Mouse (Mus musculus) forebrain, embryonic 10.5 days (tissue): ENCODE measurements at regions not wholly inside any gene's neighbourhood (a gene's known extent, or its start where the extent isn't known, plus 50 kb on each side); places are given as distances from the start of the nearest gene placed in this dataset.
A peak's percentile ranks its signal among the peaks of the same experiment; 100 is the strongest.

Source experiments
- DNase-seq: peaks from one replicate; pipeline ENCODE4 v3.0.0-alpha.2; 2017; ENCODE audit warnings: low spot score; ENCODE audit errors: extremely low spot score
- H3K27ac ChIP-seq: fragments of 300-500 bp; sonication (generic); 2 replicates; pipeline ENCODE4 v1.5.1; 2016; ENCODE audit warnings: mild to moderate bottlenecking
- H3K27me3 ChIP-seq: fragments of 300-500 bp; sonication (generic); 2 replicates; pipeline ENCODE4 v1.6.1; 2016; ENCODE audit warnings: mild to moderate bottlenecking; ENCODE audit not compliant: poor library complexity, severe bottlenecking
- H3K36me3 ChIP-seq: fragments of 300-500 bp; sonication (generic); replicated peaks from 2 replicates; pipeline ENCODE4 v1.6.1; 2016; ENCODE audit warnings: mild to moderate bottlenecking, moderate library complexity
- H3K4me1 ChIP-seq: fragments of 300-500 bp; sonication (generic); 2 replicates; pipeline ENCODE4 v1.6.1; 2016
- H3K4me3 ChIP-seq: fragments of 300-500 bp; sonication (generic); 2 replicates; pipeline ENCODE4 v1.5.1; 2016; ENCODE audit warnings: mild to moderate bottlenecking, moderate library complexity
- H3K9me3 ChIP-seq: fragments of 300-500 bp; sonication (generic); 2 replicates; pipeline ENCODE4 v1.6.1; 2016; ENCODE audit warnings: mild to moderate bottlenecking, moderate library complexity
- whole genome bisulfite sequencing: fragments of 180-500 bp; shearing (Covaris S2); methylation state at CpG from one replicate; pipeline ENCODE4 v1.1.7; 2016; 5-methylcytosine and 5-hydroxymethylcytosine counted together

DNA sequence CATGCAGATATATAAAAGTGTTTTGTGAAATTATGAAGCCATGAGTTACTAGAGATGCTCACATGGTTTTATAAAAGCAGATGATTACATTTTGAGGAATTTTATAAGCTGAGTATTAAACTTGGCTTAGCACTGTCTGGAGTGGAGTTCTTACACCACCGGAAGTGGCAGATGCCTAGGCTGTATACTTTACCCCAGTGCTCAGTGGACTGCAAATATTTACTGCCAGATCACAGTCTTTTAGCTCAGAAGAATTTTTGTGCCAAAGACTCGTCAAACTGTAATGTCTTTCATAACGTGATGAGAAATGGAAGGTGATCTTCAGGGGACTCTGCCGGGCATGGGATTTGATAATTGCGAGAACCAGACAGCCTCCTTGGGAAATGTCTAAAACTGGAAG is 136.1 kb upstream of the 9330182O14Rik start:
- Histone ChIP-seq H3K36me3 (no peaks in the 10 kb centered on the region), H3K4me3 (no peak overlapping the region), H3K9me3 (no peaks in the 10 kb centered on the region), H3K27ac (no peak overlapping the region), H3K27me3 (no peaks in the 10 kb centered on the region), H3K4me1 (no peaks in the 10 kb centered on the region)
- WGBS, result 92% methylated on average over 5 of the region's 5 CpGs
- no peak for DNase-seq

DNA sequence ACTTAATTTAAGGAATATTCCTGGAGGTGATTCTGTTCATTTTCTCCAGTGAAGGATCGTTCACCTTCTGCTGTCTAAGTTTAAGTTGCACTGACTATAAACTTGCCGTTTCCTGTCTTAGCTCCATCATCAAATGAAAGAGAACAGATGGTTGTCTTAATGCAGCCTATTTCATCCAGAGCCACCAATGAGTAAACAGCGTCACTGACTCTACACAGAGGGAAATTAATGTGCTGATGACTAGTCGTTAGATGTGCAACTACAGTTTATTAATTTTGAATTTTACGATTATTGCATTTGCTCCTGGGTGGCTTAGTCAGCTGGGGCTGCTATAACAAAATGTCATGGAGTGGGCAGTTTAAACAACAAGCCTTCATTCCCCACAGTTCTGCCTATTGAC is 134.1 kb upstream of the 9330182O14Rik start:
- 92% methylated on average over 5 of the region's 5 CpGs for WGBS
- Histone ChIP-seq H3K9me3 (no peaks in the 10 kb centered on the region), H3K36me3 (no peaks in the 10 kb centered on the region), H3K27ac (no peak overlapping the region), H3K27me3 (no peaks in the 10 kb centered on the region), H3K4me3 (no peak overlapping the region), H3K4me1 (no peaks in the 10 kb centered on the region)
- no peak for DNase-seq

GRCm38 (mm10) chr15:40005096-40005495 is 129.1 kb upstream of the 9330182O14Rik start:
- DNase-seq, result no peak
- no peak overlapping the region for H3K4me3 ChIP-seq
- H3K27ac ChIP-seq, result no peak overlapping the region
- WGBS, result 92% methylated on average over 16 of the region's 16 CpGs
- no peaks in the 10 kb centered on the region for H3K9me3 ChIP-seq
- peaks cover 8% of the 10 kb centered on the region for H3K4me1 ChIP-seq
- no peaks in the 10 kb centered on the region for H3K36me3 ChIP-seq
- no peaks in the 10 kb centered on the region for H3K27me3 ChIP-seq

DNA sequence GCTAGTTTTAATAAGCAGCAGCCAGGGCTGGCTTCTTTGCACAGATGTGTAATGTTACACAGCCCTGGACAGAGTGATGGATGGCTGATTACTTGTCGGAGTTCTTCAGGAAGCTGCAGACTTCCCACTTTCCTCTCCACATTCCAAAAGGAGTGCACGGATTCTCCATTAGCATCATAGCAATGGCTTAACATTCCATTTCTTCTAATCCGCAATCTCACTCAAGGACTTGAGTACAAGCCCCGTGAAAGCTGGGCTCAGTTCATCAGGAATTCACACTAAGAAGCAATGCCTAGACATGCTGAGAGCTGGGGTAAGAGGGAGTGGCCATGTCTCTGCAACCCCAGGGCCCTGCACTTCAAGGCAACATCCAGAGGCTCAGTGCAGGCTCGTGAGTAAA is 126.3 kb upstream of the 9330182O14Rik start:
- no peaks in the 10 kb centered on the region for H3K36me3 ChIP-seq
- H3K27ac ChIP-seq, result no peak overlapping the region
- H3K27me3 ChIP-seq, result no peaks in the 10 kb centered on the region
- no peaks in the 10 kb centered on the region for H3K9me3 ChIP-seq
- no peak for DNase-seq
- H3K4me1 ChIP-seq, result peaks cover 8% of the 10 kb centered on the region
- no peak overlapping the region for H3K4me3 ChIP-seq
- WGBS, result 18% methylated on average over 5 of the region's 5 CpGs

GRCm38 (mm10) chr15:40013833-40014232 is 120.3 kb upstream of the 9330182O14Rik start:
- no peaks in the 10 kb centered on the region for H3K27me3 ChIP-seq

DNA sequence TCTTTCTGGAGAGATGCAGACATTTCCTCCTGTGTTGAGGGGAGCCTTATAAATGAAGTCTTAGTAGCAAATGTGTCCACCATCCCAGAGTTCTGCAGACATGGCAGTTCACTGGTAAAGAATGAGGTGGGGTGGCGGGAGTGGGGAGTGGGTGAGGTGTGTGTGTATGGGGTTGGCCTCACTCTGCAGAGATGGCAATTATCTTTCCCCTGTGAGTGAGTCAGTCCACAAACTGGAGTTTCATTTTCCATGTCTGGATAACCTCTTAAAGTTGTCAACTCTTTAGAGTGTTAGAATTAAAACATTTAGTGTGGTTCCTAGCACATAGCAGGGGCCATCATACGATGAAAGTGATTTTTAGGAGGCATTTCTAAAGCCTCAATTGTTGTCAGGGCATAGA is 117.1 kb upstream of the 9330182O14Rik start:
- 82% methylated on average over 2 of the region's 2 CpGs for WGBS
- H3K9me3 ChIP-seq, result no peaks in the 10 kb centered on the region
- no peak for DNase-seq
- no peaks in the 10 kb centered on the region for H3K27me3 ChIP-seq
- no peaks in the 10 kb centered on the region for H3K36me3 ChIP-seq
- H3K4me1 ChIP-seq, result peaks cover 20% of the 10 kb centered on the region
- no peak overlapping the region for H3K4me3 ChIP-seq
- H3K27ac ChIP-seq, result no peak overlapping the region

More at GRCm38 (mm10) chr15:40013833-40014232, 120.3 kb upstream of the 9330182O14Rik start:
- 96% methylated on average over 3 of the region's 3 CpGs for WGBS
- H3K9me3 ChIP-seq, result no peaks in the 10 kb centered on the region
- DNase-seq, result no peak
- H3K4me3 ChIP-seq, result no peak overlapping the region
- no peaks in the 10 kb centered on the region for H3K36me3 ChIP-seq
- no peak overlapping the region for H3K27ac ChIP-seq
- H3K4me1 ChIP-seq, result peaks cover 15% of the 10 kb centered on the region

DNA sequence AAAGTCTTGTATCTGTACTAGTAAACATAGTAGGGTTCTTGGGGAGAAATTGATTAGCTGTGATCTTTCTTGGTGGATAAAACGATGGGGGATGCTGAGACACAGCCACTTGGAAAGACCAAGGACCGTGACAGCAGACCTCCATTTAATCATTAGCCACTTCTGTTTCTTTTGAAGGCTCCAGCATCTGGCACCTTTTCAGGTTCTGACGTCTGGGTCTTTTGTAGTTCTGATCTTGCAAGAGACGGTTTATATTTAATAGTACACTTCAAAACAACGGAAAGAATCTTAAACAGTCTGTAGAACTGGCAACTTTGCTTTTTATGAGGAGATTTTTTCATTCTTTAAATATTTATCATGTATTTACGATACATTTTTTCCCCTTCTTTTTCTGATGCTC is 116.6 kb upstream of the 9330182O14Rik start:
- peaks cover 20% of the 10 kb centered on the region for H3K4me1 ChIP-seq
- H3K27ac ChIP-seq, result no peak overlapping the region
- H3K36me3 ChIP-seq, result no peaks in the 10 kb centered on the region
- WGBS, result 34% methylated on average over 6 of the region's 6 CpGs
- DNase-seq, result no peak
- H3K9me3 ChIP-seq, result no peaks in the 10 kb centered on the region
- no peaks in the 10 kb centered on the region for H3K27me3 ChIP-seq
- H3K4me3 ChIP-seq, result no peak overlapping the region

DNA sequence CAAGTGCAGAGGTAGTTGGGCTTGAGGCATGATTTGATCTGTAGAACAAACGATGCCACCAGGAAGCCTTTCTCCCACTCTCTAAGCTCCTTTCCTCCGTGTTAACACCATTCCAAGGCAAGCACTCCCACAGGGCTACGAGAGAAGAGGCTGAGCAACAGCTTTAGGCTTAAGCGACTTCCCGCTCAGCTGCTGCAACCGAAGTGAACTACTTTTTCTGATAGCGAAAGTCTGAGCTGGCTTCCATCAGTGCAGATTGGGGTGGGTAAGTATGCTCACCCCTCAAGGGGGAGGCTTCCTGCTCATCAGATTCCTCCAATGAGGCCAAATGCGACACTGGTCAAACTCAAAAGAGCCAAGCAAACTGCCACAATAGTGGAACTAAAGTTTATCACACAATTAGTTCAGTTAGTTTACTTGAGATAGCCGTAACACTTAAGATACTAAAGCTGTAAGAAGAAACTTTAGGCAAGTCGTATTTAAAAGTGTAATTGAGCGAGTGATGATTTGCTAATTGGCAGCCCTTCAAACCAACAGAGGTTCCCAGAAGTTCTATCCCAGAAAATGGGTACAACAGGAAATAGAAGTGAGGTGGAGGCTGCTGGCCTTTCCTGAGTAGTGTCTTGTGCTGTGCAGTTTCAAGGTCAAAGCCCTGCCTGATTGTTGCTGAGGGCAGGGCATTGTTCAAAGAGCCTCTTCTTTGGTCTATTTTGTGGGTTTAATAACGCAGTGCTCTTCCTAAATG is 115.9 kb upstream of the 9330182O14Rik start:
- peak overlapping the region; percentile 51; the same call in 1 of the 2 replicates for H3K27ac ChIP-seq
- H3K9me3 ChIP-seq, result no peaks in the 10 kb centered on the region
- peak; percentile 16 for DNase-seq
- H3K4me1 ChIP-seq, result peaks cover 20% of the 10 kb centered on the region
- no peaks in the 10 kb centered on the region for H3K27me3 ChIP-seq
- H3K4me3 ChIP-seq, result no peak overlapping the region
- 23% methylated on average over 12 of the region's 12 CpGs for WGBS
- no peaks in the 10 kb centered on the region for H3K36me3 ChIP-seq

GRCm38 (mm10) chr15:40018792-40019151 is 115.4 kb upstream of the 9330182O14Rik start:
- Histone ChIP-seq H3K27me3 (no peaks in the 10 kb centered on the region), H3K9me3 (no peaks in the 10 kb centered on the region), H3K36me3 (no peaks in the 10 kb centered on the region), H3K4me1 (peaks cover 20% of the 10 kb centered on the region), H3K27ac (peak overlapping the region; percentile 51; the same call in 1 of the 2 replicates), H3K4me3 (no peak overlapping the region)
- peak; percentile 17 for DNase-seq
- WGBS, result 46% methylated on average over 8 of the region's 8 CpGs

DNA sequence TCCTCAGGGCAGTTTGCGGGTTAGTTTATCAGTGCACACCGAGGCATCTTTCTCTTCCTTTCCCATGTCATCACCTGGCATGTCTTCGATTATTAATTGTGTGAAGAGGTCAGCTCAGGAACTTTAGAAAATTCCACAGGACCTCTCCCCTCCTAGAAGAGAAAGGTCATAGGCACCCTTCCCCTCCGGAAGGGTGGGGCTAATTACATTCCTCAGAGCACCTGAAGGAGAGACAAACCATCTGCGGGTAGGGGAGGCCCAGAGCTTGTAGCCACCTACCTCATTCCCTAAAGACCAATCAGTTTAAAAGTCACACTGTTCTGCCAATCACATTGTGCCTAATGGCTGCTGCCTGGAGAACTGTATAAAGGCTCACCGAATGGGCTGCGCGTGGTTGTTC is 114.9 kb upstream of the 9330182O14Rik start:
- Histone ChIP-seq H3K4me1 (peaks cover 20% of the 10 kb centered on the region), H3K9me3 (no peaks in the 10 kb centered on the region), H3K4me3 (no peak overlapping the region), H3K27ac (no peak overlapping the region), H3K27me3 (no peaks in the 10 kb centered on the region), H3K36me3 (no peaks in the 10 kb centered on the region)
- 88% methylated on average over 8 of the region's 8 CpGs for WGBS
- DNase-seq, result no peak

GRCm38 (mm10) chr15:40020097-40020496 is 114.1 kb upstream of the 9330182O14Rik start:
- peaks cover 20% of the 10 kb centered on the region for H3K4me1 ChIP-seq
- DNase-seq, result no peak
- H3K4me3 ChIP-seq, result no peak overlapping the region
- no peaks in the 10 kb centered on the region for H3K36me3 ChIP-seq
- H3K9me3 ChIP-seq, result no peaks in the 10 kb centered on the region
- no peak overlapping the region for H3K27ac ChIP-seq
- no peaks in the 10 kb centered on the region for H3K27me3 ChIP-seq

- Histone ChIP-seq H3K4me1 (peaks cover 20% of the 10 kb centered on the region), H3K27ac (no peak overlapping the region), H3K9me3 (no peaks in the 10 kb centered on the region), H3K4me3 (no peak overlapping the region), H3K27me3 (no peaks in the 10 kb centered on the region), H3K36me3 (no peaks in the 10 kb centered on the region)
- no peak for DNase-seq
- 94% methylated on average over 3 of the region's 3 CpGs for WGBS
These were observed 113.5 kb upstream of the 9330182O14Rik start for GRCm38 (mm10) chr15:40020646-40021045.

GRCm38 (mm10) chr15:40023195-40023594 is 111.0 kb upstream of the 9330182O14Rik start:
- DNase-seq, result no peak
- H3K27me3 ChIP-seq, result no peaks in the 10 kb centered on the region
- H3K27ac ChIP-seq, result no peak overlapping the region
- WGBS, result 95% methylated on average over 3 of the region's 3 CpGs
- no peaks in the 10 kb centered on the region for H3K9me3 ChIP-seq
- peaks cover 11% of the 10 kb centered on the region for H3K4me1 ChIP-seq
- H3K36me3 ChIP-seq, result no peaks in the 10 kb centered on the region
- H3K4me3 ChIP-seq, result no peak overlapping the region

DNA sequence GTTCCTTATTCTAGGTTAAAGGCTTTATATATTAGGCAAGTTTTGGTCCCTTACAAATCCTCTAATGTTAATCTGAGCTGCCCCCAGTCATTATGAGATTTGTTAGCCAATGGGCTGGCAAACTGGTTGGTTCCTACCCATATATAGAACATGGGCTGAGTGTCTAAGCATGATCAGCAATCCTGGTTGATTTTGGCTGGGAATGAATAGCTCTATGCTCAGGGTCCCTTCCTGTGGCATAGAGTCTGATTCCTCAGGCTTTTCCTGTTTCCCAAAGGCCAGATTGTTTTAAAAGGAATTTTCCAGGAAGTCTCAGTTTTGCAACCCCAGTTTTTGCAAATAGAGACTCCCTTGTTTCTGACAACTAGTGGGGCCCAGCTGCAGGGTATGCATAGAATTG is 102.1 kb upstream of the 9330182O14Rik start:
- Histone ChIP-seq H3K27me3 (no peaks in the 10 kb centered on the region), H3K9me3 (no peaks in the 10 kb centered on the region), H3K27ac (no peak overlapping the region), H3K4me3 (no peak overlapping the region), H3K4me1 (no peaks in the 10 kb centered on the region), H3K36me3 (no peaks in the 10 kb centered on the region)
- no peak for DNase-seq
